Mouse (Mus musculus) embryonic facial prominence, embryonic 10.5 days (tissue): ENCODE results near the gene Ddx24. TPM values are rescaled to one million over a fixed set of nuclear protein-coding genes. Genes with fewer than 3 reads are reported as not detected.

ENCODE experiments used
- DNase-seq: peaks from one replicate; pipeline ENCODE4 v3.0.0-alpha.2; 2017; ENCODE audit warnings: low spot score
- H3K27ac ChIP-seq: fragments of 300-500 bp; sonication (generic); replicated peaks from 2 replicates; pipeline ENCODE4 v1.5.1; 2016; ENCODE audit warnings: mild to moderate bottlenecking
- H3K27me3 ChIP-seq: fragments of 300-500 bp; sonication (generic); replicated peaks from 2 replicates; pipeline ENCODE4 v1.6.1; 2016; ENCODE audit warnings: low read depth, mild to moderate bottlenecking; ENCODE audit not compliant: poor library complexity, severe bottlenecking
- H3K36me3 ChIP-seq: fragments of 300-500 bp; sonication (generic); replicated peaks from 2 replicates; pipeline ENCODE4 v1.6.1; 2016; ENCODE audit warnings: mild to moderate bottlenecking, moderate library complexity
- H3K4me1 ChIP-seq: fragments of 300-500 bp; sonication (generic); 2 replicates; pipeline ENCODE4 v1.6.1; 2016
- H3K4me3 ChIP-seq: fragments of 300-500 bp; sonication (generic); 2 replicates; pipeline ENCODE4 v1.5.1; 2016; ENCODE audit warnings: mild to moderate bottlenecking, moderate library complexity
- H3K9me3 ChIP-seq: fragments of 300-500 bp; sonication (generic); 2 replicates; pipeline ENCODE4 v1.6.1; 2016; ENCODE audit warnings: mild to moderate bottlenecking
- WGBS: fragments of 180-500 bp; shearing (Covaris S2); methylation state at CpG from one replicate; pipeline ENCODE4 v1.1.7; 2016; 5-methylcytosine and 5-hydroxymethylcytosine counted together
- polyA plus RNA-seq: library from polyadenylated mRNA; unstranded; fragments of >200 nt; fragmentation: Nextera tagmentation; extraction: Ambion mirVana; gene quantifications from 2 replicates; pipeline ENCODE4 v1.2.1, GENCODE M21; 2016

The Ddx24 gene
- polyA plus RNA-seq, 1 experiment from 2014 or later = 106 TPM

GRCm38 (mm10) chr12:103425016-103425728, 458 bp downstream of the Ddx24 start:
- Histone ChIP-seq H3K27ac (peak overlapping the region; percentile 87), H3K27me3 (no peaks in the 10 kb centered on the region), H3K36me3 (peaks cover 26% of the 10 kb centered on the region), H3K4me1 (peaks cover 26% of the 10 kb centered on the region), H3K9me3 (no peaks in the 10 kb centered on the region), H3K4me3 (peak overlapping the region; percentile 97)
- 9% methylated on average over 33 of the region's 33 CpGs for WGBS
- no peak for DNase-seq

GRCm38 (mm10) chr12:103408144-103408543, 17.5 kb downstream of the Ddx24 start:
- H3K4me3 ChIP-seq = no peak overlapping the region
- no peak for DNase-seq
- no peak overlapping the region for H3K27ac ChIP-seq
- no peaks in the 10 kb centered on the region for H3K27me3 ChIP-seq
- H3K9me3 ChIP-seq = no peaks in the 10 kb centered on the region
- WGBS = 94% methylated on average over 10 of the region's 10 CpGs
- peaks cover 97% of the 10 kb centered on the region for H3K36me3 ChIP-seq
- H3K4me1 ChIP-seq = no peaks in the 10 kb centered on the region

- DNase-seq = no peak
- Histone ChIP-seq H3K27ac (no peak within 1 kb of the TSS), H3K27me3 (no peaks in the 10 kb centered on the region), H3K4me1 (no peaks in the 10 kb centered on the region), H3K36me3 (peaks cover 97% of the 10 kb centered on the region), H3K4me3 (no peak within 1 kb of the TSS), H3K9me3 (no peaks in the 10 kb centered on the region)
- 95% methylated on average over 4 of the region's 4 CpGs for WGBS
Measured at GRCm38 (mm10) chr12:103407720-103408119, 17.9 kb downstream of the Ddx24 start, which contains the start of gene 9330161L09Rik. Gene 9330161L09Rik (minus strand): TSS chr12:103407820.

- Histone ChIP-seq H3K27me3 (no peaks in the 10 kb centered on the region), H3K27ac (no peak overlapping the region), H3K4me1 (no peaks in the 10 kb centered on the region), H3K36me3 (peaks cover 75% of the 10 kb centered on the region), H3K4me3 (no peak overlapping the region), H3K9me3 (no peaks in the 10 kb centered on the region)
- no peak for DNase-seq
- 89% methylated on average over 18 of the region's 18 CpGs for WGBS
Measured at GRCm38 (mm10) chr12:103404131-103404530, 21.5 kb downstream of the Ddx24 start.

- no peaks in the 10 kb centered on the region for H3K9me3 ChIP-seq
- WGBS = 81% methylated on average over 7 of the region's 7 CpGs
Measured at GRCm38 (mm10) chr12:103396751-103397150, 28.9 kb downstream of the Ddx24 start.

GRCm38 (mm10) chr12:103395486-103396275, 29.9 kb downstream of the Ddx24 start:
- no peaks in the 10 kb centered on the region for H3K27me3 ChIP-seq
- peaks cover 25% of the 10 kb centered on the region for H3K4me1 ChIP-seq
- no peak overlapping the region for H3K27ac ChIP-seq
- WGBS = 79% methylated on average over 12 of the region's 12 CpGs
- H3K36me3 ChIP-seq = 0 out of 2 replicates have a peak, but pooled peaks cover 2% of the 10 kb centered on the region
- DNase-seq = no peak
- H3K9me3 ChIP-seq = no peaks in the 10 kb centered on the region
- no peak overlapping the region for H3K4me3 ChIP-seq

More at GRCm38 (mm10) chr12:103396751-103397150, 28.9 kb downstream of the Ddx24 start:
- Histone ChIP-seq H3K27me3 (no peaks in the 10 kb centered on the region), H3K4me3 (no peak overlapping the region), H3K4me1 (peaks cover 15% of the 10 kb centered on the region), H3K27ac (no peak overlapping the region), H3K36me3 (0 out of 2 replicates have a peak, but pooled peaks cover 8% of the 10 kb centered on the region)
- no peak for DNase-seq

GRCm38 (mm10) chr12:103393528-103393927, 32.1 kb downstream of the Ddx24 start:
- DNase-seq = no peak
- no peaks in the 10 kb centered on the region for H3K27me3 ChIP-seq
- peaks cover 40% of the 10 kb centered on the region for H3K4me1 ChIP-seq
- no peaks in the 10 kb centered on the region for H3K9me3 ChIP-seq
- H3K27ac ChIP-seq = peak overlapping the region; percentile 41; the same call in 1 of the 2 replicates
- H3K4me3 ChIP-seq = no peak overlapping the region
- 68% methylated on average over 6 of the region's 6 CpGs for WGBS
- no peaks in the 10 kb centered on the region for H3K36me3 ChIP-seq

GRCm38 (mm10) chr12:103391098-103391497, 34.5 kb downstream of the Ddx24 start:
- Histone ChIP-seq H3K4me3 (no peak overlapping the region), H3K9me3 (no peaks in the 10 kb centered on the region), H3K36me3 (no peaks in the 10 kb centered on the region), H3K27me3 (no peaks in the 10 kb centered on the region), H3K4me1 (peaks cover 40% of the 10 kb centered on the region), H3K27ac (no peak overlapping the region)
- WGBS = 83% methylated on average over 7 of the region's 7 CpGs
- DNase-seq = no peak

GRCm38 (mm10) chr12:103389982-103390381, 35.6 kb downstream of the Ddx24 start:
- 82% methylated on average over 4 of the region's 4 CpGs for WGBS
- Histone ChIP-seq H3K9me3 (no peaks in the 10 kb centered on the region), H3K4me3 (peak overlapping the region; percentile 82; the same call in 1 of the 2 replicates)

GRCm38 (mm10) chr12:103389348-103389727, 36.3 kb downstream of the Ddx24 start:
- Histone ChIP-seq H3K27me3 (no peaks in the 10 kb centered on the region), H3K9me3 (no peaks in the 10 kb centered on the region), H3K4me3 (peak overlapping the region; percentile 82), H3K4me1 (peaks cover 40% of the 10 kb centered on the region), H3K27ac (peak overlapping the region; percentile 92), H3K36me3 (no peaks in the 10 kb centered on the region)
- 67% methylated on average over 2 of the region's 2 CpGs for WGBS
- no peak for DNase-seq

More at GRCm38 (mm10) chr12:103389982-103390381, 35.6 kb downstream of the Ddx24 start:
- no peak overlapping the region for H3K27ac ChIP-seq
- DNase-seq = no peak
- H3K4me1 ChIP-seq = peaks cover 40% of the 10 kb centered on the region
- H3K36me3 ChIP-seq = no peaks in the 10 kb centered on the region
- H3K27me3 ChIP-seq = no peaks in the 10 kb centered on the region

GRCm38 (mm10) chr12:103388505-103389347, 36.9 kb downstream of the Ddx24 start, which contains the start of gene Otub2:
Gene Otub2 (plus strand): TSS chr12:103388682.
- Histone ChIP-seq H3K9me3 (no peaks in the 10 kb centered on the region), H3K36me3 (no peaks in the 10 kb centered on the region), H3K27me3 (no peaks in the 10 kb centered on the region), H3K4me1 (peaks cover 36% of the 10 kb centered on the region), H3K4me3 (peak within 1 kb of the TSS; percentile 82), H3K27ac (peak within 1 kb of the TSS; percentile 92)
- DNase-seq = peak; percentile 96
- under 1% methylated on average over 58 of the region's 58 CpGs for WGBS

- 0 out of 2 replicates have a peak, but pooled peaks cover 2% of the 10 kb centered on the region for H3K4me1 ChIP-seq
- WGBS = 82% methylated on average over 4 of the region's 4 CpGs
- H3K36me3 ChIP-seq = no peaks in the 10 kb centered on the region
- H3K27me3 ChIP-seq = no peaks in the 10 kb centered on the region
- no peaks in the 10 kb centered on the region for H3K9me3 ChIP-seq
- H3K27ac ChIP-seq = no peak overlapping the region
- DNase-seq = no peak
- no peak overlapping the region for H3K4me3 ChIP-seq
Measured at GRCm38 (mm10) chr12:103380226-103380625, 45.4 kb downstream of the Ddx24 start.
